Mouse (Mus musculus) liver, embryonic 14.5 days (tissue): Measurements from ENCODE around the gene Frmpd2. TPM values are rescaled to one million over a fixed set of nuclear protein-coding genes. Genes with fewer than 3 reads are reported as not detected.

Source experiments
- ATAC-seq: fragments of 200-750 bp; cut with Nextera tagmentation; 2 replicates; pipeline ENCODE4 v1.8.0; 2017; ENCODE audit warnings: moderate number of reproducible peaks, mild to moderate bottlenecking, moderate library complexity; ENCODE audit not compliant: insufficient read depth
- DNase-seq, 3 experiments: peaks; one replicate each; pipeline ENCODE4 v3.0.0-alpha.2; 2012 to 2013; ENCODE audit warnings: low read depth in 3 of 3, low spot score in 3 of 3
- H3K27ac ChIP-seq: fragments of 300-500 bp; sonication (generic); 2 replicates; pipeline ENCODE4 v1.5.1; 2014; ENCODE audit warnings: moderate library complexity, mild to moderate bottlenecking, control low read depth, inconsistent platforms
- H3K27me3 ChIP-seq: fragments of 300-500 bp; sonication (generic); 2 replicates; pipeline ENCODE4 v1.6.1; 2014; ENCODE audit warnings: mild to moderate bottlenecking, low read length, moderate library complexity; ENCODE audit not compliant: control insufficient read depth, insufficient read depth
- H3K36me3 ChIP-seq: fragments of 300-500 bp; sonication (generic); replicated peaks from 2 replicates; pipeline ENCODE4 v1.6.1; 2014; ENCODE audit warnings: low read depth; ENCODE audit not compliant: control insufficient read depth, insufficient read depth
- H3K4me1 ChIP-seq, 2 experiments: fragments of 200-500 bp in 1 of 2; fragments of 300-500 bp in 1 of 2; sonication (generic) in 1 of 2; replicated peaks; 2 replicates each; pipeline ENCODE4 v1.6.1; 2012 to 2014; ENCODE audit warnings: antibody characterized with exemption in 1 of 2, inconsistent platforms in 1 of 2, low read length in 1 of 2; ENCODE audit not compliant: control insufficient read depth in 2 of 2, insufficient read depth in 2 of 2
- H3K4me2 ChIP-seq: fragments of 300-500 bp; sonication (generic); 2 replicates; pipeline ENCODE4 v1.6.1; 2014; ENCODE audit warnings: low read depth, mild to moderate bottlenecking, control low read depth, moderate library complexity
- H3K4me3 ChIP-seq, 2 experiments: fragments of 200-500 bp in 1 of 2; fragments of 300-500 bp in 1 of 2; sonication (generic) in 1 of 2; 2 replicates each; pipeline ENCODE4 v1.5.1; 2012 to 2014; ENCODE audit warnings: low read depth in 2 of 2, low read length in 2 of 2, mild to moderate bottlenecking in 2 of 2, control low read depth in 1 of 2, inconsistent platforms in 1 of 2, moderate library complexity in 1 of 2; ENCODE audit not compliant: insufficient read depth in 1 of 2
- H3K9ac ChIP-seq: fragments of 300-500 bp; sonication (generic); replicated peaks from 2 replicates; pipeline ENCODE4 v1.6.1; 2014; ENCODE audit warnings: mild to moderate bottlenecking, control low read depth, moderate library complexity
- H3K9me3 ChIP-seq: fragments of 300-500 bp; sonication (generic); 2 replicates; pipeline ENCODE4 v1.6.1; 2016; ENCODE audit warnings: low read length, mixed read lengths; ENCODE audit not compliant: control insufficient read depth
- CTCF ChIP-seq: IDR thresholded peaks from 2 replicates; pipeline ENCODE4 v1.5.1; 2016; ENCODE audit warnings: antibody characterized with exemption, low read depth, control low read depth
- EP300 ChIP-seq: IDR thresholded peaks from 2 replicates; pipeline ENCODE4 v1.6.1; 2016; ENCODE audit warnings: antibody characterized with exemption, low read depth
- WGBS: fragments of 180-500 bp; shearing (Covaris S2); extraction: QIAGEN DNeasy Blood & Tissue Kit; methylation state at CpG from one replicate; pipeline ENCODE4 v1.1.7; 2014; ENCODE audit not compliant: insufficient replicate concordance; 5-methylcytosine and 5-hydroxymethylcytosine counted together
- polyA plus RNA-seq, 2 experiments: library from polyadenylated mRNA; depleted of rRNA in 1 of 2; stranded (reverse) in 1 of 2; unstranded in 1 of 2; fragments of >200 nt; fragmentation: Nextera tagmentation in 1 of 2; extraction: Ambion mirVana in 1 of 2; gene quantifications; 2 replicates each; pipeline versions ENCODE4 v1.2.1 to v1.2.3; 2012 to 2014

Frmpd2 gene
- polyA plus RNA-seq, 2 experiments, result not detected

GRCm38 (mm10) chr14:33588951-33589350, 117.5 kb downstream of the Frmpd2 start, which contains the start of gene Ptpn20:
TSS of gene Ptpn20 (plus strand) at chr14:33589207.
- no peaks in the 10 kb centered on the region for H3K36me3 ChIP-seq
- no peak within 1 kb of the TSS for H3K4me3 ChIP-seq
- no peak for DNase-seq
- H3K4me2 ChIP-seq, result no peak within 1 kb of the TSS
- H3K27ac ChIP-seq, result no peak within 1 kb of the TSS
- TF ChIP-seq CTCF (peak; percentile 64), EP300 (no peak)
- 56% methylated on average over 14 of the region's 14 CpGs for WGBS
- no peaks in the 10 kb centered on the region for H3K4me1 ChIP-seq
- H3K9ac ChIP-seq, result no peak within 1 kb of the TSS
- ATAC-seq, result no peak
- no peaks in the 10 kb centered on the region for H3K9me3 ChIP-seq
- no peaks in the 10 kb centered on the region for H3K27me3 ChIP-seq

GRCm38 (mm10) chr14:33598376-33599130, 127.1 kb downstream of the Frmpd2 start:
- no peaks in the 10 kb centered on the region for H3K27me3 ChIP-seq
- no peaks in the 10 kb centered on the region for H3K36me3 ChIP-seq
- no peaks in the 10 kb centered on the region for H3K4me1 ChIP-seq
- 72% methylated on average over 9 of the region's 9 CpGs for WGBS
- no peak for DNase-seq
- H3K27ac ChIP-seq, result no peak overlapping the region
- no peak overlapping the region for H3K4me3 ChIP-seq
- no peak overlapping the region for H3K4me2 ChIP-seq
- ATAC-seq, result no peak
- TF ChIP-seq CTCF (no peak), EP300 (no peak)
- H3K9ac ChIP-seq, result no peak overlapping the region
- H3K9me3 ChIP-seq, result no peaks in the 10 kb centered on the region

- TF ChIP-seq CTCF (no peak), EP300 (no peak)
- Histone ChIP-seq H3K4me3 (no peak overlapping the region), H3K27ac (no peak overlapping the region), H3K4me2 (no peak overlapping the region), H3K4me1 (no peaks in the 10 kb centered on the region), H3K9me3 (no peaks in the 10 kb centered on the region), H3K9ac (no peak overlapping the region), H3K27me3 (no peaks in the 10 kb centered on the region), H3K36me3 (no peaks in the 10 kb centered on the region)
- ATAC-seq, result no peak
- no peak for DNase-seq
- 68% methylated on average over 10 of the region's 10 CpGs for WGBS
These were observed 135.9 kb downstream of the Frmpd2 start for GRCm38 (mm10) chr14:33607431-33607830.

Other genes with a start within 250 kb of the Frmpd2 start
- gene Mapk8, start 24.5 kb upstream of the Frmpd2 start, polyA plus RNA-seq (2012; rRNA removed), result 6.5 and 9.1 TPM in 2 replicates
- gene Mapk8, start 24.5 kb upstream of the Frmpd2 start, polyA plus RNA-seq (2014; fragmentation: Nextera tagmentation; extraction: Ambion mirVana), result 2.9 and 4.3 TPM in 2 replicates
- gene Ptpn20, start 117.5 kb downstream of the Frmpd2 start, polyA plus RNA-seq (2012; rRNA removed), result 0.06 TPM in 2 replicates
- 0.06 and 0.10 TPM in 2 replicates for gene Ptpn20, start 117.5 kb downstream of the Frmpd2 start, polyA plus RNA-seq (2014; fragmentation: Nextera tagmentation; extraction: Ambion mirVana)